Mouse (Mus musculus) mouse trophoblast stem cell (cell line): Measurements from ENCODE around the gene Por.

Experiments used
- in situ Hi-C, 2 experiments: fragments of 300-500 bp; cut with MseI, MboI; formaldehyde crosslinking; loops; 2 replicates in 1 of 2; 3 replicates in 1 of 2; pipeline ENCODE4 v1.15.1; 2025

Gene Por

DNA sequence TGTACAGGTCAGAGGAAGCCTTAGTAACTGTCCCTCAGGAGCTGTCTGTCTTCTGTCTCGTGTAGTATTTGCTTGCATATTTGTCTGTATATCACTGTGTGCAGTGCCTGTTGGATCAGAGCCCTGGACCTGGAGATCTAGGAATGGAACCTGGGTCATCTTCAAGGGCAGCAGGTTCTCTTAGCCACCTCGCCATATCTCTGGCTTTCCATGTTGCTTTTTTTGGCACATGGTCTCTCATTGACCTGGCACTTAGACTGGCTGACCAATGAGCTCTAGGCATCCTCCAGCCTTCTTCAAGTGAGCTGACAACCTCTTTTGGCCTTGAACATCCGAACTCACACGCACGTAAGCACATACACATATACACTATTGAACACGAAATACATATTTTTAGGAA is 32.4 kb downstream of the Por start:
- in situ Hi-C loops = no loop called here

- in situ Hi-C loops = no loop called here
Observed at GRCm38 (mm10) chr5:135702682-135703192, 32.9 kb downstream of the Por start.

DNA sequence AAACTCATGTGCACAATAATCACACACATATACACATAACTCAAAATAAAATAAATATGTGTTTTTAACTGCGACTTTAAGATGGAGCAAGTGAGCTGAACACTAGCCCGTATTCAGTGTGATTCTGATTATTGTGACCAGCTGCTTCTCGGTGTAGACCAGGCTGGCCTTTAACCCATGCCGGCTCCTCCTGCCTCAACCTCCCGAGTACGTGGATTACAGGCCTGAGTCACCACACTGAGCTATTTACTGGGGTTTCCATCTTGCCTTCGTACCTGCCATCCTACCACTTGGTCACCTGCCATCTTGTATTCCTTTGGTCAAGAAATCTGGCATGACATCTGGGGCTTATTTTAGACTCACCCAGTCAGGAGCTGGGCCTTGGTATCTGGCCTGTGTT is 33.6 kb downstream of the Por start:
- in situ Hi-C loops = no loop called here

- in situ Hi-C loops = no loop called here
Observed at GRCm38 (mm10) chr5:135705383-135705782, 35.5 kb downstream of the Por start.

DNA sequence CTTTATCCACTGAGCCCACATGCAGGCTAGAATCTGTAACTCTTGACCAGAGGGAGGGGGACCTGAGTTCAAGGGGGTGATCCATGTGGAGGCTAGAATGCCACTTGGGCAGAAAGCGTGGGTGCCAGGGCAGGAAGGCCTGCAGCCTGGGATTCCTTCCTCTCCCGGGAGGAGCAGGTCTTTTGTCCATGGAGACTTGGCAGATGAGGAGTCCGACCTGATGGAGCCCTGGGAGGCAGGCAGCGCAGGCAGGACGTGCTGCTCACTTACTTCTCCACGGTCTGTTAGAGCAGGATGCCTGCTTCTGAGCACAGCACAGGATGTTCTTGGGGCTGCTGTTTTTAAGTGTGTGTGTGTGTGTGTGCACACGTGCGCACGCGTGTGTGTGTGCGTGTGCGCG is 37.2 kb downstream of the Por start:
- in situ Hi-C loops = no loop called here

DNA sequence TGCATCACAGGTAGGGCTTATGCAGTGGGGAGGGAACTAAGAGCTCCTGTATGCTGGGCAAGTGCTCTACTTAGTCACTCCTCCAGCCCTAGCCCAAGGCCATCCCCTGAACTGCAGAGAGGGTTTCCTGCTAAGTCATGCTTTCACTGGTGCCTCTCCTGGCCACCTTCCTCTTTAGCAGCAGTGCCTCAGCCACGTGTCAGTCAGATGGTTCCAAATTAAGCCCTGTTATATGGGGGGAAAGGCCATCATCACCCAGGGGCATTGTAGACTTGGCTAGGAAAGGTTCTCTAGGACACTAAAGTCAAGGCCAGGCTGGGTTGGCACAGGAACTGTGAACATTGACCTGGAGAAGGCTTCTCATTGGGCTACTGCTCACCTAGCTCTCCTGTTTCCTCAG is 38.0 kb downstream of the Por start:
- in situ Hi-C loops = no loop called here

GRCm38 (mm10) chr5:135709716-135710115 is 39.9 kb downstream of the Por start:
- in situ Hi-C loops = no loop called here

- in situ Hi-C loops = no loop called here
Observed at GRCm38 (mm10) chr5:135710599-135711214, 40.9 kb downstream of the Por start.

DNA sequence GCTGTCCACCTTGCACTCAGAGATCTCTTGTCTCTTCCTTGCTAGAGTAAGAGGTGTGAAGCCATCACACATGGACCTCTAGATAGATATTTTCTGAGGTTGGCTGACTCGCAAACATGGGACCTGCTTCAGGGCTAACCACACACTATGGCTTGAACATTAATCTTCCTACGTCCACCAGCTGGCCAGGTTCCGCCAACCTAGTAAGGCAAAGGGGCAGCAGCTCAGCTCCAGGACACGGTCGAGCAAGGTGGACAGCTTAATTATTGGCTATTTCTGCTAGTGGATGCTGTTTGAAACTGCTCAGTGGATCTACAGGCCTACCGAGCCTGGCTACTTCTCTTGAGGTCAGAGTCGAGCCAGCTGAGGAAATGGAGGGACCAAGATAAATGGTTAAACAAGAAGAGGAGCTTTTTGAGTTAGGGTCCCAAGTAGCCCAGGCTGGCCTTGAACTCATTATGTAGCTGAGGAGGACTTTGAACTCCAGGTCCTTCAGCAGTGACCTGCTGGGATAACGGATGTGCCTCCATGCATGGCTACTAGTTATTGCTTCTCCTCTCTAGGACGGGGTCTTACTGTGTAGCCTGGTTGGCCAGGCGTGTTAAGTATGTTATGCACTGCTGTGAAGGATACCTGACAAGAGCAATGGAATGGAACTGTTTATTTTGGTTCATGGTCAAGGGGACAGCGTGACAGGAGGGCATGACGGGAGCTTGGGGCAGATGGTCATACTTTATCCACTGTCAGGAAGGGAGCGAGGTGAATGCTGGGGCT is 41.9 kb downstream of the Por start:
- in situ Hi-C loops = no loop called here

DNA sequence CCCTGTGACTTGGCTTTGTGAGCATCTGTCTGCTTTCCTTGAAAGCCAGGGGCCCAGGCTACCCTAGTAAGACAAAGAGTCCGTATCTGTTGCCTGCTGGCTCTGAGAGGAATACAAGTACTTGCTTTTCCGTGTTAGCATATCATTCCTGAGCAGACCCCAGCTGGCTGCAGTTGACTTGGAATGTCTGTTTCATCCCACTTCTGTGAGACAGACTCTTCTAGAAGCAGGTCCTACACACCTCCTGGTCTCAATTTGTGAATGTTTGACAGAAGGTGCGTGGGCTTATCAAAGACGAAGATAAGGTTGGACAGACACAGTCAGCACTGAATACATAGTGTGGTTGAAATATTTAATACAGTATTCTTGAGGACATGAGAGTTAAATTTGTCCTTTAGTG is 43.0 kb downstream of the Por start:
- in situ Hi-C loops = no loop called here

DNA sequence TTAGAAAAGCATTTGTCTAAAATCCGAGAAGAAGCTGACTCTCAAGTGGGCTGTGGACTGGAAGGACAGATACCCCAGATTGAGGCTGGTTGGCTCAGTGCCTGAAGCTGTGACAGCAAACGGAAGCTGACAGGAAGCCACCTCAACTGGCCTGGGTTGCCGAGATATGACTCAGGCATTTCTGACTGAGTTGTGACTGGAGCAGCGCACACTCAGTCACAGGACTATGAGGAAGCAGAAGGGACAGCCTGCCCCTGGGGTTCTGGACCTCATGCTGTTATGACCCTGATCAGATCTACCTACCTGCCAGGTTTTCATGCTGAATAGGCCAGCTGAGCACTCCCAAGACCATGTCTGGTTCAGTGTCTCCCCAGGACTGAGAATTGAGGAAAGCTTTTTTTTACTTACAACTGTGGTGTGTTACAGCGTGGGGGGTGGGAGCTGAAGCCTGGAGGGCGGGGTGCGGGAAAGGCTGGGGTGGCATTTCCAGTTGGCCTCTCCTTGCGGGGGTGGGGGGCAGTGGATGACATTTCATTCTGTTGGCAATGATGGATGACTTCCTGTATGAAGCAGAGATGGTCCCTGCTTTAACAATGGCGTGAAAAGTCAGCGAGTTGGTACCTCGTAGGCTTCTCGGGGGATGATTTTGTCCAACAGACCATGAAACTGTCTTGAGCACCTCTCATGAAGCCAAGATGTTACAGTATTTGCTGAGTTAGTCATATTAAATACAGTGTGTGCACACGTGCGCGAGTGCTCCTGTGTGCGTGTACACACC is 43.8 kb downstream of the Por start:
- in situ Hi-C loops = no loop called here

- in situ Hi-C loops = no loop called here
Observed at GRCm38 (mm10) chr5:135715624-135716023, 45.8 kb downstream of the Por start.

DNA sequence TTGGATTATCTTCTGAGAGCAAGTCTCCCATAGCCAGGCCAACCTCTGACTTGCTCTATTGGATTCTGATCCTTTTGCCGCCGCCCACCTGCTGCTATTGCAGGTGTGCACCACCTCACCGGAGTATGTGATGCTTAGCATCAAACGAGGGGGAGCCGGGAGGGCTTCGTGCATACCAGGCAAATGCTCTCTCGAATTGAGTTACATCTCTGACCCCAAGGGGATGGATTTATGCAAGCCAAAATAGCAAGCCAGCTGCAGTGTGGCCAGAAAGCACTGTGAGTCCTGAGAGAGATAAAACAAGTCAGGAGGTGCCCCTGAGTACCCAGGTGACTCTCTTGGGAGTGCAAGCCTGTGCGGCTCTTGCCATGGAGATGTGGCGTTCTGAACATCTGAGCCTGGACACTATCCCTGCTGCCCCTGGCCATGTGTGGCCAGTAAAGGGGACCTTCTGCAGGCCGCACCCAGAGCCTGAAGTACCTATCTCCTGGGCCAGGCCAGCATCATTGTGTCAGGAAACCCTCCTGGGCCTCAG is 49.8 kb downstream of the Por start:
- in situ Hi-C loops = no loop called here

- in situ Hi-C loops = no loop called here
Observed at GRCm38 (mm10) chr5:135720121-135720520, 50.3 kb downstream of the Por start.

DNA sequence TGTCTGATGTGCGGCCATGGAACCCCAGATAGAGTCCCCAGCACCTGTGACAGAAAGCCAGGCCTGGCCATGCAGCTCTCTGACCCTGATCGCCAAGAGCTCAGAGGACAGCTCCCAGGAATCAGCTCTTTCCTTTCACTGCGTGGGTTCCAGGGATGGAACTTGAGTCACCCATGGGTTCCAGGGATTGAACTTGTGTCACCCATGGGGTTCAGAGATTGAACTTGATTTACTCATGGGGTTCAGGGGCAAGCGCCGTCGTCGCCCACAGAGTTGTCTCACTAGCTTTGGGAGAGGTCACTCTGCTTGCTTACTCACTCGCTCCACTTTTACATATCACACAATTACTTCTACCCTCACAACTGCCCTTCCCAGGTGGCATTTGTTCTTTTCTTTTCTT is 51.2 kb downstream of the Por start:
- in situ Hi-C loops = no loop called here

GRCm38 (mm10) chr5:135722121-135722520 is 52.3 kb downstream of the Por start:
- in situ Hi-C loops = no loop called here

DNA sequence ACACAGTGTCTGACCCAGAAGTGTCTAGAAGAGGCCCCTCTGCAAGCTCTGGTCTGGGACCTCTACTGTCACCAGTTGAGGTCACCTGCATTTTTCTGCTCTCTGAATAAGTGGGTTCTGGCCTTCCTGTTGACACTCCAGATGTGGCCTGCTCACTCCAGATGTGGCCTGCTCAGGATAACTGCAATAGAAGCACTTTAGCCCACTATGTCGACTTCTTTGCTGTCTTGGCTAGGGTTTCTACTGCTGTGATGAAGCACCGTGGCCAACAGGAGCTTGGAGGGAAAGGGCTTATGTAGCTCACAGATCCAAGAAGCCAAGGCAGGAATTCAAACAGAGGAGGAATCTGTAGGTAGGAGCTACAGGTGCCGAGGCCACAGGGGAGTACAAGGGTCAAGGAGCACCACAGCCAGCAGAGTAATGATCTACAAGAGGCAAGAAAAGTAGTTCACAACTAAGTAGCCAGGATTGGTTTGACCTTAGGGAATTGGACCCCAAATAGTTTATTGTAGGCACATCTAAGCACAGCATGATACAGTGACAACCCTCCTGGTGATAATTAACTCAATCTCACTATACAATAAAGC is 53.4 kb downstream of the Por start:
- in situ Hi-C loops = no loop called here

- in situ Hi-C loops = no loop called here
Observed at GRCm38 (mm10) chr5:135724536-135725322, 54.9 kb downstream of the Por start.

- in situ Hi-C loops = no loop called here
Observed at GRCm38 (mm10) chr5:135725391-135725841, 55.6 kb downstream of the Por start.

DNA sequence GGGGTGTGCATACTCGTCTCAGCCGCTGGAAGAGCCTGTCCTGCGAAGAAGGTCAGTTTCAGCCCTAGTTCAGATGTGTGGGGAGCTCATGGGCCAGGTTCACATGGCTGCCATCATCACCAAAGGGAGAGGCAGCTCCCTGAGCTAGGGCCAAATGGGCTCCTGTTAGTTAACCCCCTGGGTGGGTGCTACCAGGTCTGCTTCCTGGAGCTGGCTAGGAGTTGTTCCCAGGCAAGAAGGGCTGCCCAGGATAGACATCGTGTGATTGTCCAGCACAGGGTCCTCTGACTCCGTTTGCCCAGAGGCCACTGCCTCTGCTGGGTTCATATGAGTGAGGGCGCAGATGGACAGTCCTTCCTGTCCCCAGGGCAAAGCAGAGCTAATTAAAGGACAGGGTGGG is 56.2 kb downstream of the Por start:
- in situ Hi-C loops = no loop called here
